Mouse (Mus musculus): ENCODE data around the gene Adra1d.

DNA sequence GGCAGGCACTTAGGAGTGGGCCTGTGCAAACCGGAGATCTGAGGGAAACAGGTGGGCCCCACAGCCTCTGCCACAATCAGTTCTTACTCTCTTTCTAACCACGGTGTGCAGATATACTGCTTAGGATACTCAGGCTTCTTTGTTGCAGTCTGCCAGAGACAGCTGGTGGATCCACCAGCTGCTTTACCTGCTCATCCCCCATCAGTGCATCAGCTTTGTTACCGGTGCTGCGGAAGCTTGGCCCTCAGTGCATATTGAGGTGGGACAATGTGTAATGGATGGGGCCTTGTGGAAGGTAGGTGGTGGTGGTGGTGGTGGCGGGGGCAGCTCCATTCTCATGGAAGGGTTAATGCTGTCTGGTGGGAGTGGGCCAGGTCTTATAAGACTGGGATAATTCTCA, 13.0 kb downstream of the Adra1d start:
- TF ChIP-seq CTCF (IDR thresholded peaks at IDR 0.05; ENCODE audit: extremely low read depth, insufficient read length, insufficient replicate concordance, low read depth, low read length) (no peak), POLR2A (IDR thresholded peaks at IDR 0.05; ENCODE audit: low read depth, low read length) (no peak)

Measured in small intestine, adult 2 months (tissue).